Mouse (Mus musculus) intestine, embryonic 15.5 days (tissue): ENCODE results near the gene St3gal4. TPM values are rescaled to one million over a fixed set of nuclear protein-coding genes. Genes with fewer than 3 reads are reported as not detected.

Source experiments
- ATAC-seq: fragments of 200-750 bp; cut with Nextera tagmentation; 2 replicates; pipeline ENCODE4 v1.8.0; 2017; ENCODE audit warnings: moderate TSS enrichment, moderate library complexity
- H3K27ac ChIP-seq: fragments of 300-500 bp; sonication (generic); 2 replicates; pipeline ENCODE4 v1.5.1; 2015; ENCODE audit warnings: mild to moderate bottlenecking, inconsistent platforms
- H3K27me3 ChIP-seq: fragments of 300-500 bp; sonication (generic); replicated peaks from 2 replicates; pipeline ENCODE4 v1.6.1; 2015; ENCODE audit warnings: inconsistent platforms
- H3K36me3 ChIP-seq: fragments of 300-500 bp; sonication (generic); 2 replicates; pipeline ENCODE4 v1.6.1; 2015; ENCODE audit warnings: inconsistent platforms
- H3K4me1 ChIP-seq: fragments of 300-500 bp; sonication (generic); replicated peaks from 2 replicates; pipeline ENCODE4 v1.6.1; 2015; ENCODE audit warnings: inconsistent platforms
- H3K4me2 ChIP-seq: fragments of 300-500 bp; sonication (generic); replicated peaks from 2 replicates; pipeline ENCODE4 v1.6.1; 2015; ENCODE audit warnings: mild to moderate bottlenecking, inconsistent platforms
- H3K4me3 ChIP-seq: fragments of 300-500 bp; sonication (generic); replicated peaks from 2 replicates; pipeline ENCODE4 v1.5.1; 2015; ENCODE audit warnings: inconsistent platforms
- H3K9ac ChIP-seq: fragments of 300-500 bp; sonication (generic); 2 replicates; pipeline ENCODE4 v1.6.1; 2015; ENCODE audit warnings: inconsistent platforms
- H3K9me3 ChIP-seq: fragments of 300-500 bp; sonication (generic); 2 replicates; pipeline ENCODE4 v1.6.1; 2016; ENCODE audit warnings: inconsistent platforms
- WGBS: fragments of 180-500 bp; shearing (Covaris S2); methylation state at CpG from one replicate; pipeline ENCODE4 v1.1.7; 2015; 5-methylcytosine and 5-hydroxymethylcytosine counted together
- polyA plus RNA-seq: library from polyadenylated mRNA; unstranded; fragments of >200 nt; fragmentation: Nextera tagmentation; extraction: Ambion mirVana; gene quantifications from 2 replicates; pipeline ENCODE4 v1.2.1, GENCODE M21; 2015

The St3gal4 gene
- polyA plus RNA-seq, 1 experiment from 2014 or later = 146 TPM

DNA sequence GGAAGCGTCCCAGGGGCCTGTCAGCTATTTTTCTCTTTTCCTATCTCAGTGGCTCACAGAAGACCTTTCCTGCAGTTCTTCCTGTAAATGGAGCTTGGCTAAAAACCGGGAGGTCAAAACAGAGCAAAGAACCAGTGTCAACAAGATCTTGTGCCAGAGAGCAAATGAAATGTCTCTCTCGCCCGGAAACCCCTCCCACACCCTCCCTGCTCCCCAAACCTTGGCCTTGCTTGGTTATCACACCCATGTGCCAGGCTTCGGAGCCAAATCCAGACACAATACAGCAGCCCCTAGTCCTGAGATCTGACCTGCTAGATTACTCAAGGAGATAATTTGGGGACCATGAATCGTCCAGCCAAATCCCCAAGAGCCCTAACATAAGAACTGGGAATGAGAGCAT, 8.1 kb upstream of the St3gal4 start:
- Histone ChIP-seq H3K4me2 (no peak overlapping the region), H3K36me3 (peaks cover 3% of the 10 kb centered on the region; the same call in 1 of the 2 replicates), H3K4me1 (peaks cover 17% of the 10 kb centered on the region; the same call in 1 of the 2 replicates), H3K27me3 (no peaks in the 10 kb centered on the region), H3K27ac (0 out of 2 replicates have a peak overlapping the region, but pooled peaks have one; percentile 17), H3K9me3 (no peaks in the 10 kb centered on the region), H3K9ac (no peak overlapping the region), H3K4me3 (no peak overlapping the region)
- 73% methylated on average over 6 of the region's 6 CpGs for WGBS
- ATAC-seq = no peak

- H3K36me3 ChIP-seq = peaks cover 3% of the 10 kb centered on the region; the same call in 1 of the 2 replicates
- WGBS = 91% methylated on average over 8 of the region's 8 CpGs
These were observed 5.5 kb upstream of the St3gal4 start for GRCm38 (mm10) chr9:35124678-35124955.

GRCm38 (mm10) chr9:35123804-35124677, 5.0 kb upstream of the St3gal4 start:
- Histone ChIP-seq H3K36me3 (peaks cover 3% of the 10 kb centered on the region; the same call in 1 of the 2 replicates), H3K4me3 (no peak overlapping the region), H3K27ac (no peak overlapping the region), H3K4me1 (peaks cover 15% of the 10 kb centered on the region; the same call in 1 of the 2 replicates), H3K27me3 (no peaks in the 10 kb centered on the region), H3K9me3 (no peaks in the 10 kb centered on the region), H3K4me2 (no peak overlapping the region), H3K9ac (no peak overlapping the region)
- WGBS = 74% methylated on average over 11 of the region's 11 CpGs
- no peak for ATAC-seq

More at GRCm38 (mm10) chr9:35124678-35124955, 5.5 kb upstream of the St3gal4 start:
- no peak overlapping the region for H3K27ac ChIP-seq
- H3K9ac ChIP-seq = no peak overlapping the region
- H3K4me2 ChIP-seq = no peak overlapping the region
- no peak overlapping the region for H3K4me3 ChIP-seq
- ATAC-seq = no peak
- H3K27me3 ChIP-seq = no peaks in the 10 kb centered on the region
- peaks cover 17% of the 10 kb centered on the region; the same call in 1 of the 2 replicates for H3K4me1 ChIP-seq
- H3K9me3 ChIP-seq = no peaks in the 10 kb centered on the region

DNA sequence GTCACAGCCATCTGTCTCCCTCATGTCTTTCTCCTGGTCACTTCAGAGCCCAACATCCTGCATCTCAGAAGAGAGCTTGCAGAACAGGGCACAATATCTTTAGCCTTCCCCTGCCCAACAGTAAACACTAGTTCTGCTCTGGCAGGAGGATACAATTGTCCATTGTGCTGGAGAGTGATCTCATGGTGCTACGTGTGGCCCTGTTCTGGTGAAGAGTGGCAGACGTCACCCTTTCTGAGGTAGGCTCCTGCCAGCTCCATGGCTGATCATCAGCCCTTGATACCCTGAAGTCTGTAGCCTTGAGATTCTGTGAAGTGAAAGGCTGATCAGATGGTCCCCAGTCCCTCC, 4.4 kb upstream of the St3gal4 start:
- 73% methylated on average over 2 of the region's 2 CpGs for WGBS
- no peak overlapping the region for H3K4me2 ChIP-seq
- no peaks in the 10 kb centered on the region for H3K9me3 ChIP-seq
- no peak for ATAC-seq
- H3K27me3 ChIP-seq = no peaks in the 10 kb centered on the region
- no peak overlapping the region for H3K4me3 ChIP-seq
- peaks cover 3% of the 10 kb centered on the region; the same call in 1 of the 2 replicates for H3K36me3 ChIP-seq
- H3K9ac ChIP-seq = no peak overlapping the region
- peaks cover 12% of the 10 kb centered on the region; the same call in 1 of the 2 replicates for H3K4me1 ChIP-seq
- no peak overlapping the region for H3K27ac ChIP-seq

- WGBS = 82% methylated on average over 5 of the region's 5 CpGs
- ATAC-seq = peak; percentile 54
These were observed 3.6 kb upstream of the St3gal4 start for GRCm38 (mm10) chr9:35122551-35123266.

DNA sequence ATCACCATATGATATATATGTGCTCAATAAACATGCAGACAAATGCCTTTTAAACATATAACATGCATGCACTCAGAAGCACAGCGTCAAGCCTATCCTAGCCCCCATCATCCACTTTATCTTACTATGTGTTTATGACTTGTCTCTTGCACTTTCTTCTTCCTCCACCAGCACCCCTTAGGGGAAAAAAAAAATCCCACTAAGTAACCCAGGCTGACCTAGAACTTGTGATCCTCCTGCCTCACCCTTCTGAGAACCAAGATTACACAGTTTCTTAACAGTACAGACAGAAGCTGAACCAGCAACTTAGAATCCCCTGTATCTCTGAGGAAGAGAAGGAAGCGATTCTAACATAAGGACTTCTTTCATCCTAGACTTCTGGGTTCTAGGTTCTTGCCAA, 505 bp downstream of the St3gal4 start:
- Histone ChIP-seq H3K4me3 (no peak overlapping the region), H3K9ac (no peak overlapping the region), H3K27ac (no peak overlapping the region), H3K9me3 (no peaks in the 10 kb centered on the region), H3K4me2 (no peak overlapping the region), H3K36me3 (no peaks in the 10 kb centered on the region), H3K27me3 (no peaks in the 10 kb centered on the region), H3K4me1 (peaks cover 25% of the 10 kb centered on the region)
- WGBS = 81% methylated on average over 2 of the region's 2 CpGs
- no peak for ATAC-seq

More at GRCm38 (mm10) chr9:35122551-35123266, 3.6 kb upstream of the St3gal4 start:
- Histone ChIP-seq H3K4me3 (no peak overlapping the region), H3K9me3 (no peaks in the 10 kb centered on the region), H3K27ac (no peak overlapping the region), H3K4me1 (peaks cover 12% of the 10 kb centered on the region; the same call in 1 of the 2 replicates), H3K36me3 (peaks cover 3% of the 10 kb centered on the region; the same call in 1 of the 2 replicates), H3K27me3 (no peaks in the 10 kb centered on the region), H3K4me2 (no peak overlapping the region), H3K9ac (no peak overlapping the region)

DNA sequence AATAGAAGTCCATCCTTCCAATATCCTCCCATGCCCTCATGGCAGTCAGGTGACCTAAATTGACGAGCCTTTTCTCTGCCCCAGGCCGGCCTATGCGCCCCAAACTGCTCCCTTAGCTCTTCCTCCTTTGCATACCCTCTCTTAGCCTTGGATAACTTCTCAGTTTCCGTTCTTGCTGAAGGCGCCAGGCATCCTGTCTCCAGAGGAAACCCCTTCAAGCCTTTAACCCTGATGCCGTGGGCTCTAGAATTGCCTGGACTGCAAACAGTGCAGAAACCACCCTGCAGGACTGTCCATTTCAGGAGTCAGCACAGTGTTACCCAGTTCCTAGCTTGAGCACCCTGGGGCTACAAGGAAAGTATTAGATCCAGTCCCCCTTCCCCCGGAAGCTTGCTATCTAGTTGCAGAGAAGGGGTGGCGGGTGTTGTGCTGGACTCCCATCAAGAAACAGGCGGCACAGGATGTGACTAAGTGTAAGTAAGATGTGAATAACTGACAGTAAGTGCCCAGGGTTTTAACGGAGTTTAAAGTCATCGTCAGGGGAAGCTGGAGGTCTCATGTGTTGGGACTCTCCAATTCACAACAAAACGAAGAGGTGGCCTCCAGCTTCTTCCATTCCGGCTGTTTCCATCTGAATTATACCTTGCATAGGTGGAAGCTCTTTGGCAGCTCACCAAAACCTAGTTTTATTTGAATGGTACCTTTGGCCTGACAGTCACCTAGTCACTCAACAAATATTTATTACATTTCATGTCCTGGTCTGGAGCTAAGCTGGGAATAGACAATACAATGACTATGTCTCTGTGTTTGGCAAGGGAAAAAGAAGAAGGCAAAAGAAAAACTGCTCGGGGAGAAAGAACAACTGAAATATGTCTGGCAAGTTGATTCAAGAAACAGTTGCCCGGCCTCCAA, 1.4 kb downstream of the St3gal4 start:
- no peaks in the 10 kb centered on the region for H3K36me3 ChIP-seq
- H3K27ac ChIP-seq = peak overlapping the region; percentile 89
- no peaks in the 10 kb centered on the region for H3K9me3 ChIP-seq
- H3K27me3 ChIP-seq = no peaks in the 10 kb centered on the region
- WGBS = 31% methylated on average over 15 of the region's 15 CpGs
- peak; percentile 12; the same call in 1 of the 2 replicates for ATAC-seq
- H3K9ac ChIP-seq = peak overlapping the region; percentile 93
- H3K4me2 ChIP-seq = peak overlapping the region; percentile 72
- peak overlapping the region; percentile 76 for H3K4me3 ChIP-seq
- peaks cover 25% of the 10 kb centered on the region for H3K4me1 ChIP-seq

GRCm38 (mm10) chr9:35116391-35117381, 2.4 kb downstream of the St3gal4 start:
- WGBS = under 1% methylated on average over 79 of the region's 84 CpGs
- Histone ChIP-seq H3K4me1 (peaks cover 33% of the 10 kb centered on the region), H3K4me3 (peak overlapping the region; percentile 76), H3K27me3 (no peaks in the 10 kb centered on the region), H3K36me3 (no peaks in the 10 kb centered on the region), H3K9ac (peak overlapping the region; percentile 93), H3K4me2 (peak overlapping the region; percentile 72), H3K27ac (peak overlapping the region; percentile 89), H3K9me3 (no peaks in the 10 kb centered on the region)
- peak; percentile 87 for ATAC-seq

GRCm38 (mm10) chr9:35115804-35116203, 3.3 kb downstream of the St3gal4 start:
- H3K9ac ChIP-seq = peak overlapping the region; percentile 93
- peak overlapping the region; percentile 76 for H3K4me3 ChIP-seq
- peak overlapping the region; percentile 72 for H3K4me2 ChIP-seq
- no peak for ATAC-seq
- H3K27ac ChIP-seq = peak overlapping the region; percentile 89; the same call in 1 of the 2 replicates
- no peaks in the 10 kb centered on the region for H3K36me3 ChIP-seq
- 41% methylated on average over 4 of the region's 4 CpGs for WGBS
- peaks cover 35% of the 10 kb centered on the region for H3K4me1 ChIP-seq
- H3K9me3 ChIP-seq = no peaks in the 10 kb centered on the region
- H3K27me3 ChIP-seq = no peaks in the 10 kb centered on the region

GRCm38 (mm10) chr9:35115299-35115698, 3.8 kb downstream of the St3gal4 start:
- Histone ChIP-seq H3K27ac (no peak overlapping the region), H3K27me3 (no peaks in the 10 kb centered on the region), H3K4me3 (peak overlapping the region; percentile 76), H3K9me3 (no peaks in the 10 kb centered on the region), H3K36me3 (no peaks in the 10 kb centered on the region), H3K9ac (peak overlapping the region; percentile 93), H3K4me1 (peaks cover 37% of the 10 kb centered on the region), H3K4me2 (peak overlapping the region; percentile 72)
- no peak for ATAC-seq
- 60% methylated on average over 3 of the region's 4 CpGs for WGBS

DNA sequence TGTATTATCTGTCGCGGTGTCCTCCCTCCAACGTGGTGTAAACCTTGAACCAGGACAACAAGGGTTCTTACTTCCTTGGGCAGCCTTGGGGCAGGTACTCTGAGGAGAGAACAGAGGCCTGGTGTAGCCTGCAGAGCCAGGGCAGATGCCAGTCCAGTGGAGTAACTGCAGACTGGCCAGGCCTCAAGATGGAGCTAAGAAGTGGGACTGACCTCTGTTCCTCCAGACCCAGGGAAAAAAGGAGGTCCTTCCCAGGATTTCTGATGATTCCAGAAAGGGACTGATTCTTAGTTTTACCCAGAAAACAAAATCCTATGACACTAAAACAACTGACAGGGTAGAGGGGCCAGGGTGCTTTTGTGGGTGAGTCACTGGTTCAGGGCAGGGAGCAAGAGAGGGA, 4.8 kb downstream of the St3gal4 start:
- ATAC-seq = no peak
- Histone ChIP-seq H3K4me3 (no peak overlapping the region), H3K9me3 (no peaks in the 10 kb centered on the region), H3K9ac (no peak overlapping the region), H3K4me1 (peaks cover 43% of the 10 kb centered on the region), H3K27ac (no peak overlapping the region), H3K4me2 (peak overlapping the region; percentile 31; the same call in 1 of the 2 replicates), H3K27me3 (no peaks in the 10 kb centered on the region), H3K36me3 (no peaks in the 10 kb centered on the region)
- WGBS = 88% methylated on average over 3 of the region's 3 CpGs
